Mouse (Mus musculus): Measurements from ENCODE around the gene C1qtnf6. TPM values are rescaled to one million over a fixed set of nuclear protein-coding genes. Genes with fewer than 3 reads are reported as not detected.
A peak's percentile ranks its signal among the peaks of the same experiment; 100 is the strongest.

C1qtnf6 gene
- polyA plus RNA-seq, 1 experiment from 2014 or later: 41.2 TPM

- H3K4me3 ChIP-seq: peak overlapping the region; percentile 43
- H3K4me2 ChIP-seq: peak overlapping the region; percentile 73
- no peaks in the 10 kb centered on the region; the same call in 1 of the 2 replicates for H3K27me3 ChIP-seq
- H3K4me1 ChIP-seq: peaks cover 42% of the 10 kb centered on the region
- peaks cover 10% of the 10 kb centered on the region; the same call in 1 of the 2 replicates for H3K36me3 ChIP-seq
- peak overlapping the region; percentile 83 for H3K27ac ChIP-seq
- WGBS: under 1% methylated on average over 13 of the region's 15 CpGs
- peak overlapping the region; percentile 71 for H3K9ac ChIP-seq
- peak; percentile 63 for ATAC-seq (ENCODE audit: insufficient number of reproducible peaks, insufficient read depth, low FRiP score, low TSS enrichment, low read depth)
- H3K9me3 ChIP-seq: no peaks in the 10 kb centered on the region
Observed at GRCm38 (mm10) chr15:78529428-78529990, 1.7 kb downstream of the C1qtnf6 start.

- Histone ChIP-seq H3K9me3 (no peaks in the 10 kb centered on the region), H3K36me3 (peaks cover 13% of the 10 kb centered on the region; the same call in 1 of the 2 replicates), H3K4me3 (peak overlapping the region; percentile 43), H3K4me2 (peak overlapping the region; percentile 73), H3K9ac (peak overlapping the region; percentile 71), H3K27me3 (no peaks in the 10 kb centered on the region; the same call in 1 of the 2 replicates), H3K27ac (peak overlapping the region; percentile 83), H3K4me1 (peaks cover 42% of the 10 kb centered on the region)
- 40% methylated on average over 11 of the region's 11 CpGs for WGBS
- ATAC-seq (ENCODE audit: insufficient number of reproducible peaks, insufficient read depth, low FRiP score, low TSS enrichment, low read depth): no peak
Observed at GRCm38 (mm10) chr15:78528726-78529411, 2.3 kb downstream of the C1qtnf6 start.

DNA sequence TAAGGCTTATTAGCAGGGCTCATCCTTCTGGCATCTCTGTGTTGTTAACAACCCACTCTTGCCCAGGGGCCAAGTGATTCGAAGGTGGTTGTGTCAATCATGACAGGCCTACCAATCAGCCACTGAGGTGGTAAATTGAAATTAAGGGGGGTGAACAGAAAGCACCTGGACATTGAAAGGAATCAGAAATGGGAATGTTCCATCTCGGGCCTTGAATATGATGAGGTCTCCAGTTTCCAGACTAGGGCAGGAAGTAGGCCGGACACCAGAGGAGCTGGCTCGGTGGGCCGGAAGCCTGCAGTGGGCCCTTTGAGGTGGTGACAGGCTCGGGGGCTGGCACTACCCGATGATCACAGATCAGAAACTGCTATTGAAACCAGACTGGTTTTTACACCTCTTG is 3.2 kb downstream of the C1qtnf6 start:
- Histone ChIP-seq H3K9me3 (no peaks in the 10 kb centered on the region), H3K36me3 (peaks cover 13% of the 10 kb centered on the region; the same call in 1 of the 2 replicates), H3K27me3 (no peaks in the 10 kb centered on the region; the same call in 1 of the 2 replicates), H3K9ac (no peak overlapping the region), H3K4me1 (peaks cover 42% of the 10 kb centered on the region), H3K4me2 (peak overlapping the region; percentile 73), H3K27ac (peak overlapping the region; percentile 83; the same call in 1 of the 2 replicates), H3K4me3 (no peak overlapping the region)
- ATAC-seq (ENCODE audit: insufficient number of reproducible peaks, insufficient read depth, low FRiP score, low TSS enrichment, low read depth): no peak
- WGBS: 66% methylated on average over 7 of the region's 7 CpGs

GRCm38 (mm10) chr15:78524163-78524562 is 7.1 kb downstream of the C1qtnf6 start:
- Histone ChIP-seq H3K9ac (no peak overlapping the region), H3K36me3 (peaks cover 13% of the 10 kb centered on the region; the same call in 1 of the 2 replicates), H3K9me3 (no peaks in the 10 kb centered on the region), H3K4me1 (peaks cover 34% of the 10 kb centered on the region), H3K27ac (no peak overlapping the region), H3K4me2 (no peak overlapping the region), H3K4me3 (no peak overlapping the region), H3K27me3 (no peaks in the 10 kb centered on the region)
- no peak for ATAC-seq (ENCODE audit: insufficient number of reproducible peaks, insufficient read depth, low FRiP score, low TSS enrichment, low read depth)
- 88% methylated on average over 5 of the region's 5 CpGs for WGBS

- Histone ChIP-seq H3K4me1 (peaks cover 26% of the 10 kb centered on the region), H3K9ac (no peak overlapping the region), H3K4me3 (no peak overlapping the region), H3K9me3 (no peaks in the 10 kb centered on the region), H3K36me3 (peaks cover 13% of the 10 kb centered on the region; the same call in 1 of the 2 replicates), H3K4me2 (no peak overlapping the region), H3K27ac (no peak overlapping the region), H3K27me3 (no peaks in the 10 kb centered on the region)
- 70% methylated on average over 6 of the region's 6 CpGs for WGBS
- ATAC-seq (ENCODE audit: insufficient number of reproducible peaks, insufficient read depth, low FRiP score, low TSS enrichment, low read depth): no peak
Observed at GRCm38 (mm10) chr15:78521892-78522291, 9.3 kb downstream of the C1qtnf6 start.

DNA sequence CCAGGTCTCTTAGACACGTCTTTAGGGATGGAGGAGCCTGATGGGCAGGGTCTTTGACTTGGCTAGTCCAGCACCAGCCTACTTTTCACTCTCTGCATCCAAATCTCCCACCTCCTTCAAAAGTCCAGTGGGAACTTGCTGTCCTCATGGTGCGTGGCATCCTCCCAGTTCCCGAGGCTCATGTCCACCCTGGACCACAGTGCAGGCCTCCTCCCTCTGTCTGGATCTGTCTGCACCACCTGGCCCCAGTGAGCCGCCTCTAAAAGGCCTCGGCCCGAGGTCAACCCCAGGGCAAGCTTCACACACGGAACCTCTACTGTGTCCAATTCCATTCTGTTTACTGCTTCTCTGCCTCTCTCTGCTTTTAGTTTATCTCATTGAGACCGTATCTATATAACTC is 9.9 kb downstream of the C1qtnf6 start:
- ATAC-seq (ENCODE audit: insufficient number of reproducible peaks, insufficient read depth, low FRiP score, low TSS enrichment, low read depth): no peak
- Histone ChIP-seq H3K4me2 (no peak overlapping the region), H3K27me3 (no peaks in the 10 kb centered on the region), H3K9me3 (no peaks in the 10 kb centered on the region), H3K27ac (no peak overlapping the region), H3K9ac (no peak overlapping the region), H3K4me3 (no peak overlapping the region), H3K36me3 (peaks cover 13% of the 10 kb centered on the region; the same call in 1 of the 2 replicates), H3K4me1 (peaks cover 32% of the 10 kb centered on the region)
- 58% methylated on average over 8 of the region's 8 CpGs for WGBS

GRCm38 (mm10) chr15:78520112-78520715 is 11.0 kb downstream of the C1qtnf6 start:
- 66% methylated on average over 13 of the region's 13 CpGs for WGBS
- H3K9ac ChIP-seq: no peak overlapping the region
- ATAC-seq (ENCODE audit: insufficient number of reproducible peaks, insufficient read depth, low FRiP score, low TSS enrichment, low read depth): no peak

GRCm38 (mm10) chr15:78518221-78518620 is 13.0 kb downstream of the C1qtnf6 start:
- Histone ChIP-seq H3K27ac (no peak overlapping the region), H3K9me3 (no peaks in the 10 kb centered on the region), H3K4me3 (no peak overlapping the region), H3K9ac (0 out of 2 replicates have a peak overlapping the region, but pooled peaks have one; percentile 16), H3K4me1 (peaks cover 54% of the 10 kb centered on the region), H3K27me3 (no peaks in the 10 kb centered on the region), H3K4me2 (no peak overlapping the region), H3K36me3 (no peaks in the 10 kb centered on the region)
- WGBS: 59% methylated on average over 7 of the region's 7 CpGs
- no peak for ATAC-seq (ENCODE audit: insufficient number of reproducible peaks, insufficient read depth, low FRiP score, low TSS enrichment, low read depth)

More at GRCm38 (mm10) chr15:78520112-78520715, 11.0 kb downstream of the C1qtnf6 start:
- H3K4me1 ChIP-seq: peaks cover 43% of the 10 kb centered on the region
- no peaks in the 10 kb centered on the region for H3K27me3 ChIP-seq
- H3K4me2 ChIP-seq: no peak overlapping the region
- H3K36me3 ChIP-seq: peaks cover 7% of the 10 kb centered on the region; the same call in 1 of the 2 replicates
- H3K27ac ChIP-seq: no peak overlapping the region
- H3K4me3 ChIP-seq: no peak overlapping the region
- H3K9me3 ChIP-seq: no peaks in the 10 kb centered on the region

- Histone ChIP-seq H3K4me2 (peak overlapping the region; percentile 12; the same call in 1 of the 2 replicates), H3K27ac (peak overlapping the region; percentile 85), H3K4me3 (no peak overlapping the region), H3K4me1 (peaks cover 46% of the 10 kb centered on the region), H3K9me3 (no peaks in the 10 kb centered on the region), H3K9ac (no peak overlapping the region), H3K27me3 (no peaks in the 10 kb centered on the region), H3K36me3 (no peaks in the 10 kb centered on the region)
- no peak; the same call in 1 of the 2 replicates for ATAC-seq (ENCODE audit: insufficient number of reproducible peaks, insufficient read depth, low FRiP score, low TSS enrichment, low read depth)
- WGBS: 40% methylated on average over 6 of the region's 6 CpGs
Observed at GRCm38 (mm10) chr15:78515759-78516158, 15.5 kb downstream of the C1qtnf6 start.

GRCm38 (mm10) chr15:78514393-78515146 is 16.6 kb downstream of the C1qtnf6 start:
- no peaks in the 10 kb centered on the region for H3K36me3 ChIP-seq
- H3K4me2 ChIP-seq: peak overlapping the region; percentile 12; the same call in 1 of the 2 replicates
- H3K27me3 ChIP-seq: no peaks in the 10 kb centered on the region
- peaks cover 46% of the 10 kb centered on the region for H3K4me1 ChIP-seq
- peak overlapping the region; percentile 85 for H3K27ac ChIP-seq
- H3K9ac ChIP-seq: peak overlapping the region; percentile 55; the same call in 1 of the 2 replicates
- no peak for ATAC-seq (ENCODE audit: insufficient number of reproducible peaks, insufficient read depth, low FRiP score, low TSS enrichment, low read depth)
- H3K9me3 ChIP-seq: no peaks in the 10 kb centered on the region
- WGBS: 25% methylated on average over 7 of the region's 7 CpGs
- H3K4me3 ChIP-seq: no peak overlapping the region

- no peaks in the 10 kb centered on the region for H3K9me3 ChIP-seq
- WGBS: 81% methylated on average over 14 of the region's 14 CpGs
- no peaks in the 10 kb centered on the region for H3K27me3 ChIP-seq
- H3K4me1 ChIP-seq: peaks cover 41% of the 10 kb centered on the region
- ATAC-seq (ENCODE audit: insufficient number of reproducible peaks, insufficient read depth, low FRiP score, low TSS enrichment, low read depth): no peak
- no peak overlapping the region for H3K4me3 ChIP-seq
- no peaks in the 10 kb centered on the region for H3K36me3 ChIP-seq
- H3K4me2 ChIP-seq: no peak overlapping the region
- no peak overlapping the region for H3K27ac ChIP-seq
- no peak overlapping the region for H3K9ac ChIP-seq
Observed at GRCm38 (mm10) chr15:78513019-78513418, 18.2 kb downstream of the C1qtnf6 start.
